25 mouse cellular contexts compared by ENCODE assay signal in the genomic region with DNA sequence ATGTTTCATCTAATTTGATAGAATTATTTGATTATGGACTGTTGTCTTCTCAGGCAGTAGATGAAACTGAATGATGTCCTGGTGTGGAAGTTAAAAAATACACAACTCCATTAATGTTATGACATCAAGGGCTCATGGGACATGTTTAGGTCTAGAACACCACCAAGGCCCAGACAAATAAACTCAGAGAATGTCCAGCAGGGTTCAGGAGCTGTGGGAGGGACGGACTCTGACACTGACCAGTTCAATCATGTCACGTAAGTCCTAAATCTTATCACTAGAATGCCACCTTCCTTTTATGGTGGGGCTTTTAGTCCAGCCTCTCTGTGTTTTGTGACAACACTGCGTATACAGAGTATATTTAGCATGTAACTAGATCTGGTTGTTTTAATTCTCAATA.
DNase-seq lines count a peak whose midpoint lies in the region; ATAC-seq and TF ChIP-seq lines count a peak whose summit lies in the region.
"Had no signal": no experiment of that assay in that cellular context is flagged by ENCODE, and none has a peak within 500 bp of the region (broad histone marks: within the 10 kb centered on the region; RNA-seq: fewer than 3 reads in every experiment).

No protein-coding gene starts in this region.

- no peaks in the 10 kb centered on the region for H3K9me3 ChIP-seq in intestine, embryonic 14.5 days (ENCODE audit: control insufficient read depth, low read length)
- no peaks in the 10 kb centered on the region for H3K9me3 ChIP-seq in intestine, postnatal 0 days (ENCODE audit: control insufficient read depth)
- H3K9me3 ChIP-seq in lung, embryonic 14.5 days (ENCODE audit: low read depth, low read length), result no peaks in the 10 kb centered on the region
- no peaks in the 10 kb centered on the region for H3K9me3 ChIP-seq in lung, postnatal 0 days (ENCODE audit: low read length)
- H3K9me3 ChIP-seq: forebrain, embryonic 12.5 days; hindbrain, embryonic 15.5 days; intestine, embryonic 15.5 days; limb, embryonic 12.5 days; midbrain, embryonic 10.5 days; neural tube, embryonic 15.5 days had no signal

- no peak for DNase-seq in intestine, embryonic 14.5 days (ENCODE audit: low spot score)
- no peak for DNase-seq in lung, embryonic 14.5 days
- DNase-seq in lung, adult 18-20 months, result no peak
- DNase-seq in lung, postnatal 0 days (ENCODE audit: low spot score), result peak; percentile 53
- DNase-seq in lung, postnatal 36 days, result peak; percentile 16
- no peak for DNase-seq in thymus, postnatal 10 days (ENCODE audit: low spot score in 2 of 2)
- no peak for DNase-seq in cerebellum, postnatal 14 days
- DNase-seq: adrenal gland, adult 8-10 months; cerebellum, adult 11-12 months; cerebellum, postnatal 10 days; gastrocnemius, postnatal 25 days; layer of hippocampus, postnatal 36 days; right cerebral cortex, adult 18-20 months; right cerebral cortex, postnatal 4 days; thymus, postnatal 14 days had no signal

- H3K36me3 ChIP-seq in intestine, embryonic 14.5 days (ENCODE audit: control insufficient read depth, insufficient read depth, low read length), result no peaks in the 10 kb centered on the region
- H3K36me3 ChIP-seq in intestine, postnatal 0 days (ENCODE audit: control insufficient read depth, insufficient read depth), result no peaks in the 10 kb centered on the region
- H3K36me3 ChIP-seq in lung, embryonic 14.5 days (ENCODE audit: insufficient read depth), result no peaks in the 10 kb centered on the region
- no peaks in the 10 kb centered on the region for H3K36me3 ChIP-seq in lung, postnatal 0 days (ENCODE audit: insufficient read depth, low read length)
- H3K36me3 ChIP-seq: forebrain, embryonic 12.5 days; hindbrain, embryonic 15.5 days; intestine, embryonic 15.5 days; limb, embryonic 12.5 days; midbrain, embryonic 10.5 days; neural tube, embryonic 15.5 days had no signal

- ATAC-seq in intestine, embryonic 14.5 days (replicated peaks; ENCODE audit: low FRiP score, low TSS enrichment, low read depth), result no peak
- ATAC-seq in intestine, postnatal 0 days, result no peak
- ATAC-seq in lung, embryonic 14.5 days (ENCODE audit: insufficient read depth), result peak; percentile 83
- peak; percentile 80 for ATAC-seq in lung, postnatal 0 days
- ATAC-seq: activated CD4-positive, CD25-positive, alpha-beta regulatory T cell, adult 4 months; intestine, embryonic 15.5 days had no signal

- no peak for TF ChIP-seq CTCF in intestine, postnatal 0 days (IDR thresholded peaks at IDR 0.05; ENCODE audit: low read depth)
- TF ChIP-seq CTCF in lung, embryonic 14.5 days (IDR thresholded peaks at IDR 0.05; ENCODE audit: low read depth), result peak; percentile 19
- peak; percentile 28 for TF ChIP-seq CTCF in lung, postnatal 0 days (IDR thresholded peaks at IDR 0.05)

- H3K4me2 ChIP-seq in intestine, embryonic 14.5 days (ENCODE audit: low read length), result no peak overlapping the region
- no peak overlapping the region for H3K4me2 ChIP-seq in intestine, postnatal 0 days (replicated peaks; ENCODE audit: low read depth)
- H3K4me2 ChIP-seq in lung, embryonic 14.5 days, result no peak overlapping the region
- peak overlapping the region; percentile 11; the same call in 1 of the 2 replicates for H3K4me2 ChIP-seq in lung, postnatal 0 days (replicated peaks; ENCODE audit: low read depth, low read length)
- H3K4me2 ChIP-seq: forebrain, embryonic 12.5 days; heart, embryonic 11.5 days; hindbrain, embryonic 15.5 days; intestine, embryonic 15.5 days; limb, embryonic 12.5 days; neural tube, embryonic 15.5 days had no signal

- WGBS in intestine, embryonic 14.5 days, result 54% methylated on average over 3 of the region's 3 CpGs
- 65% methylated on average over 3 of the region's 3 CpGs for WGBS in intestine, postnatal 0 days
- WGBS in lung, embryonic 14.5 days, result 37% methylated on average over 3 of the region's 3 CpGs
- 47% methylated on average over 3 of the region's 3 CpGs for WGBS in lung, postnatal 0 days

- H3K27ac ChIP-seq in intestine, embryonic 14.5 days (ENCODE audit: low read depth), result peak overlapping the region; percentile 36; the same call in 1 of the 2 replicates
- no peak overlapping the region for H3K27ac ChIP-seq in intestine, postnatal 0 days (ENCODE audit: low read depth, low read length)
- no peak overlapping the region for H3K27ac ChIP-seq in lung, embryonic 14.5 days (ENCODE audit: low read depth)
- H3K27ac ChIP-seq in lung, postnatal 0 days (ENCODE audit: low read length), result 0 out of 2 replicates have a peak overlapping the region, but pooled peaks have one; percentile 22
- H3K27ac ChIP-seq: forebrain, embryonic 12.5 days; hindbrain, embryonic 15.5 days; intestine, embryonic 15.5 days; limb, embryonic 12.5 days; liver, embryonic 14.5 days; midbrain, embryonic 10.5 days; neural tube, embryonic 15.5 days had no signal

- H3K4me3 ChIP-seq in intestine, embryonic 14.5 days (ENCODE audit: low read depth, low read length), result no peak overlapping the region
- no peak overlapping the region for H3K4me3 ChIP-seq in intestine, postnatal 0 days (ENCODE audit: low read depth, low read length)
- H3K4me3 ChIP-seq in lung, embryonic 14.5 days (ENCODE audit: low read depth, low read length), result no peak overlapping the region
- H3K4me3 ChIP-seq in lung, postnatal 0 days (ENCODE audit: low read depth, low read length), result no peak overlapping the region
- H3K4me3 ChIP-seq: forebrain, embryonic 12.5 days; hindbrain, embryonic 15.5 days; intestine, embryonic 15.5 days; limb, embryonic 12.5 days; midbrain, embryonic 10.5 days; neural tube, embryonic 15.5 days had no signal

- no peak for TF ChIP-seq EP300 in lung, postnatal 0 days (IDR thresholded peaks at IDR 0.05)

- H3K27me3 ChIP-seq in intestine, embryonic 14.5 days (replicated peaks; ENCODE audit: control insufficient read depth, insufficient read depth, low read length), result no peaks in the 10 kb centered on the region
- no peaks in the 10 kb centered on the region for H3K27me3 ChIP-seq in intestine, postnatal 0 days (replicated peaks; ENCODE audit: control insufficient read depth, insufficient read depth, low read length)
- no peaks in the 10 kb centered on the region for H3K27me3 ChIP-seq in lung, embryonic 14.5 days (ENCODE audit: insufficient read depth, low read length)
- H3K27me3 ChIP-seq in lung, postnatal 0 days (replicated peaks; ENCODE audit: insufficient read depth, low read length), result no peaks in the 10 kb centered on the region
- H3K27me3 ChIP-seq: hindbrain, embryonic 15.5 days; intestine, embryonic 15.5 days; limb, embryonic 12.5 days; neural tube, embryonic 15.5 days had no signal

- H3K9ac ChIP-seq in intestine, embryonic 14.5 days (ENCODE audit: low read length), result no peak overlapping the region
- no peak overlapping the region for H3K9ac ChIP-seq in intestine, postnatal 0 days (ENCODE audit: low read depth, low read length)
- H3K9ac ChIP-seq in lung, embryonic 14.5 days, result no peak overlapping the region
- H3K9ac ChIP-seq in lung, postnatal 0 days (replicated peaks; ENCODE audit: low read depth), result no peak overlapping the region
- H3K9ac ChIP-seq: forebrain, embryonic 12.5 days; hindbrain, embryonic 15.5 days; intestine, embryonic 15.5 days; limb, embryonic 12.5 days; liver, embryonic 14.5 days; neural tube, embryonic 15.5 days had no signal

- H3K4me1 ChIP-seq in intestine, embryonic 14.5 days (replicated peaks; ENCODE audit: control insufficient read depth, insufficient read depth, low read length), result peaks cover 18% of the 10 kb centered on the region
- no peaks in the 10 kb centered on the region for H3K4me1 ChIP-seq in intestine, postnatal 0 days (replicated peaks; ENCODE audit: control insufficient read depth, insufficient read depth, low read length)
- H3K4me1 ChIP-seq in lung, embryonic 14.5 days (ENCODE audit: insufficient read depth), result peaks cover 6% of the 10 kb centered on the region; the same call in 1 of the 2 replicates
- H3K4me1 ChIP-seq in lung, postnatal 0 days (ENCODE audit: insufficient read depth, low read depth, low read length), result no peaks in the 10 kb centered on the region
- H3K4me1 ChIP-seq: forebrain, embryonic 12.5 days; hindbrain, embryonic 15.5 days; midbrain, embryonic 10.5 days; neural tube, embryonic 15.5 days had no signal

Comparison
In these comparisons a context has a peak if more than half of its experiments do, and no peak if none do; other contexts are left out.
1. DNase-seq: peak in lung, postnatal 0 days (single experiment) and lung, postnatal 36 days (single experiment); none in intestine, embryonic 14.5 days (single experiment), lung, embryonic 14.5 days (single experiment), lung, adult 18-20 months (0 of 2), thymus, postnatal 10 days (0 of 2) and cerebellum, postnatal 14 days (0 of 2).
2. H3K27ac ChIP-seq: peak in intestine, embryonic 14.5 days (single experiment) and lung, postnatal 0 days (single experiment); none in intestine, postnatal 0 days (single experiment) and lung, embryonic 14.5 days (single experiment).
3. ATAC-seq: peak in lung, embryonic 14.5 days (single experiment) and lung, postnatal 0 days (single experiment); none in intestine, embryonic 14.5 days (single experiment) and intestine, postnatal 0 days (single experiment).